Mouse (Mus musculus) ES-Bruce4 (cell line): ENCODE results near the gene Gm21915. TPM values are rescaled to one million over a fixed set of nuclear protein-coding genes. Genes with fewer than 3 reads are reported as not detected.

Source experiments
- H3K27ac ChIP-seq: 2 replicates; pipeline ENCODE4 v1.5.1; 2012; ENCODE audit warnings: low read length, inconsistent platforms; ENCODE audit not compliant: insufficient read depth
- H3K27me3 ChIP-seq: 2 replicates; pipeline ENCODE4 v1.6.1; 2012; ENCODE audit warnings: mild to moderate bottlenecking, low read length, inconsistent platforms; ENCODE audit not compliant: control insufficient read depth, poor library complexity, insufficient read depth, severe bottlenecking
- H3K36me3 ChIP-seq: 2 replicates; pipeline ENCODE4 v1.6.1; 2012; ENCODE audit warnings: inconsistent platforms, mild to moderate bottlenecking, low read length, moderate library complexity; ENCODE audit not compliant: control insufficient read depth, poor library complexity, insufficient read depth, severe bottlenecking
- H3K4me1 ChIP-seq: one replicate; pipeline ENCODE4 v1.8.1; 2011; ENCODE audit warnings: low read length; ENCODE audit not compliant: control insufficient read depth, insufficient read depth
- H3K4me3 ChIP-seq: 2 replicates; pipeline ENCODE4 v1.5.1; 2011; ENCODE audit warnings: low read depth, mild to moderate bottlenecking, low read length
- H3K9ac ChIP-seq: 2 replicates; pipeline ENCODE4 v1.6.1; 2012; ENCODE audit warnings: low read depth, mild to moderate bottlenecking, inconsistent platforms; ENCODE audit not compliant: poor library complexity, severe bottlenecking
- H3K9me3 ChIP-seq: replicated peaks from 2 replicates; pipeline ENCODE4 v1.6.1; 2012; ENCODE audit warnings: mild to moderate bottlenecking, low read length, inconsistent platforms; ENCODE audit not compliant: control insufficient read depth, poor library complexity, insufficient read depth, severe bottlenecking
- CTCF ChIP-seq: IDR thresholded peaks from one replicate; pipeline ENCODE4 v1.8.1; 2011; ENCODE audit warnings: low read depth, low read length
- EP300 ChIP-seq: IDR thresholded peaks from 2 replicates; pipeline ENCODE4 v1.6.1; 2011; ENCODE audit warnings: low read depth, low read length; ENCODE audit not compliant: insufficient read depth
- POLR2A ChIP-seq: IDR thresholded peaks from one replicate; pipeline ENCODE4 v1.8.1; 2011; ENCODE audit warnings: low read length; ENCODE audit not compliant: insufficient read depth
- polyA plus RNA-seq: library from polyadenylated mRNA; stranded (reverse); fragments of >200 nt; gene quantifications from 2 replicates; pipeline ENCODE4 v1.2.4, GENCODE M21; 2011; ENCODE audit warnings: low read depth; ENCODE audit not compliant: missing spikeins, insufficient read depth, insufficient read length

Gene Gm21915
- polyA plus RNA-seq, 1 experiment, result not detected

GRCm38 (mm10) chr9:40693768-40694167 is 23.4 kb downstream of the Gm21915 start:
- Histone ChIP-seq H3K36me3 (no peaks in the 10 kb centered on the region), H3K9ac (no peak overlapping the region), H3K4me3 (no peak overlapping the region), H3K9me3 (no peaks in the 10 kb centered on the region), H3K27me3 (no peaks in the 10 kb centered on the region), H3K4me1 (no peaks in the 10 kb centered on the region), H3K27ac (no peak overlapping the region)
- no peak for TF ChIP-seq CTCF
- TF ChIP-seq POLR2A, result no peak
- no peak for TF ChIP-seq EP300

DNA sequence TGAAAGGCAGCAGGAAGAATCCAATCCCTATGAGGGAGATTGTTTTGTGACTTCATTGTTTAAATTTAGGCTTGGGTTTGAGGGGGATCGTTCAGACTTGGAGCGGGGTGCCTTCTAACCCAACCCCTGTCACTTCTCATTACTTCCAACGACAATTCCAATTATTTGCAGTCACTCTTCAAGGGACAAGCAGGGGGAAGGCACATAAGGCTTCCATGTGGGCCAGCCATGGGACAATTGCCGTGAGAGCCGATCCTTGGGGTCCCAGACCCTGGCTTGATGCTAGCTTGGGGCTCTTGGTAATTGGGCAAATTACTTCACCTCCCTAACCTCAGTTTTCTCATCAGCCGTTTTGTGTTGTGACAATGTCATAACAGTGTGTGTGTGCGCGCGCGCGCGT is 23.9 kb downstream of the Gm21915 start:
- TF ChIP-seq EP300 (no peak), CTCF (no peak), POLR2A (no peak)
- Histone ChIP-seq H3K36me3 (no peaks in the 10 kb centered on the region), H3K4me1 (no peaks in the 10 kb centered on the region), H3K4me3 (no peak overlapping the region), H3K9me3 (no peaks in the 10 kb centered on the region), H3K27me3 (no peaks in the 10 kb centered on the region), H3K9ac (no peak overlapping the region), H3K27ac (no peak overlapping the region)

- H3K36me3 ChIP-seq, result no peaks in the 10 kb centered on the region
- no peak overlapping the region for H3K9ac ChIP-seq
- no peaks in the 10 kb centered on the region for H3K9me3 ChIP-seq
- no peak overlapping the region for H3K27ac ChIP-seq
- no peaks in the 10 kb centered on the region for H3K4me1 ChIP-seq
- TF ChIP-seq CTCF, result no peak
- no peak for TF ChIP-seq POLR2A
- TF ChIP-seq EP300, result no peak
- no peaks in the 10 kb centered on the region for H3K27me3 ChIP-seq
- no peak overlapping the region for H3K4me3 ChIP-seq
Measured at GRCm38 (mm10) chr9:40696086-40696485, 25.7 kb downstream of the Gm21915 start.

GRCm38 (mm10) chr9:40699194-40699593 is 28.8 kb downstream of the Gm21915 start:
- no peak for TF ChIP-seq CTCF
- no peak for TF ChIP-seq EP300
- TF ChIP-seq POLR2A, result no peak
- Histone ChIP-seq H3K36me3 (no peaks in the 10 kb centered on the region), H3K4me3 (no peak overlapping the region), H3K9me3 (no peaks in the 10 kb centered on the region), H3K27ac (no peak overlapping the region), H3K9ac (no peak overlapping the region), H3K27me3 (no peaks in the 10 kb centered on the region), H3K4me1 (no peaks in the 10 kb centered on the region)

DNA sequence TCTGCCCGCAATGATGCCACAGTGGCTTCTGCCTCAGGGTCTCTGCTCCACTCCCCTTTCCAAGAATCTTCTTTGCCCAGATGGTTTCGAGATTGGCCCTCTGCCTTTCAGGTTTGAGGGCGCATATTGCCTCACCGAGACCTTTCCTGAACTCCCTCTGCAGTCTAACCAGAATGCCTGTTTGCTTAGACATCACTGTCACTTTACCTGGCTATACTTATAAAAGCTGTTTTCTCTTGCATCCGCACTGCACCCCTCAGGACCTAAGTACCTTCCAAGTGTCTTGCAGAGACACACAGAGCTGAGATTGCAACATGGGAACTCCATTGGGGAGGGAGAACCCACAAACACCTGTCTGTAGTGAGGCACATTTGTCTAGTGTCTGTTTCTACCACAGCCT is 29.8 kb downstream of the Gm21915 start:
- Histone ChIP-seq H3K27ac (no peak overlapping the region), H3K9ac (no peak overlapping the region), H3K9me3 (no peaks in the 10 kb centered on the region), H3K36me3 (no peaks in the 10 kb centered on the region), H3K4me1 (no peaks in the 10 kb centered on the region), H3K27me3 (no peaks in the 10 kb centered on the region), H3K4me3 (no peak overlapping the region)
- TF ChIP-seq CTCF, result no peak
- TF ChIP-seq POLR2A, result no peak
- TF ChIP-seq EP300, result no peak

DNA sequence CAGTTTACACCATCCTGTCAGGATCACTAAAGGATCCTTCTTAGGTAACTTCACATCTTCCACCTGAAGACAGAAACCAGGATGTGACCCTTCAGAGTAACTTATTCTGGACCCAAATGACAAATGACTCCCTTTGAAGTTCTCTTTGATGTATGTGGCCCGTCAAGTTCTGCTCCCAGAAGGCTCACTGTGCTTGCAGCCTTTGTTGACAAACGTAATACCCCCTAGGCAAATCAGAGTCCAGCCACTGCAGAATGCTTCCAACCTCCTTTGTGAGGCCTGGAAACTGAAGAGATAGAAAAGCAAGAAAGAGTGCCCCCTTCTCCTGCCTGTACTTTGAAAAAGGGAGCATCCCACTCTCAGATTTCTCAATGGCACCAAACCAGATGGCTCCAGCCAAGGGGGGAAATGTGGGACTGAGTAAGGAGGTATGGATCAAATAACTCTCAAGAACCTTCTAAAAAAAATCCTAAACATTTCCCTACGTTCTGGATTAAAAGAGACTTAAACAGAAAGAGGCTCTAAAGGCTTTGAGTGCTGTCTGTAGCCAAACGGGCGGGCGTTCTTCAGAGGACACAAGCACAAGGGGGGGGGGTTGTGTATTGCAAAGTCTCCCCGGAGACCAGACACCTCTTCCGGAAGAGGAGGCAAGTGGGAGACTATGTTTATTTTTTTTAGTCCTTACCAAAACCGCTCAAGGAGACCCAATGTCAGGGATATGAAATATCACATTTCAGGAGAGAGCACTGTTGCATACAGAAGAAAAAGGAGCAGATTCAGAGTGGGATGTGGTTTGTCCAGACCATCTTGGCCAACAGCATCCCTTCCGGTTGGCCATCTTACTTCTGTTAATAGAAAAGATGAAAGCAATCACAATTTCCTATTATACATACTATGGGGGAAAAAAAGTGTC is 34.2 kb downstream of the Gm21915 start:
- no peaks in the 10 kb centered on the region for H3K27me3 ChIP-seq
- H3K4me3 ChIP-seq, result no peak overlapping the region
- H3K9me3 ChIP-seq, result no peaks in the 10 kb centered on the region
- H3K36me3 ChIP-seq, result no peaks in the 10 kb centered on the region
- H3K27ac ChIP-seq, result no peak overlapping the region
- TF ChIP-seq POLR2A (no peak), CTCF (no peak), EP300 (no peak)
- no peak overlapping the region for H3K9ac ChIP-seq
- H3K4me1 ChIP-seq, result no peaks in the 10 kb centered on the region
